Mouse (Mus musculus): ENCODE data around the gene Rnf185. TPM values are rescaled to one million over a fixed set of nuclear protein-coding genes. Genes with fewer than 3 reads are reported as not detected.
A peak's percentile ranks its signal among the peaks of the same experiment; 100 is the strongest.

The Rnf185 gene
- polyA plus RNA-seq, 1 experiment from 2014 or later, result 42.6 TPM

- Histone ChIP-seq H3K9ac (replicated peaks; ENCODE audit: low read depth, low read length) (no peak overlapping the region), H3K36me3 (ENCODE audit: control insufficient read depth, insufficient read depth) (no peaks in the 10 kb centered on the region), H3K27me3 (replicated peaks; ENCODE audit: control insufficient read depth, insufficient read depth, low read length) (no peaks in the 10 kb centered on the region), H3K9me3 (ENCODE audit: control insufficient read depth, low read length) (no peaks in the 10 kb centered on the region), H3K4me3 (replicated peaks; ENCODE audit: low read length) (no peak overlapping the region), H3K27ac (ENCODE audit: low read length) (no peak overlapping the region), H3K4me2 (ENCODE audit: low read length) (no peak overlapping the region), H3K4me1 (replicated peaks; ENCODE audit: control insufficient read depth, insufficient read depth, low read length) (peaks cover 3% of the 10 kb centered on the region; the same call in 1 of the 2 replicates)
- WGBS, result 57% methylated on average over 11 of the region's 11 CpGs
- peak; percentile 40 for ATAC-seq
Measured at GRCm38 (mm10) chr11:3483980-3484642, 31.9 kb upstream of the Rnf185 start.

DNA sequence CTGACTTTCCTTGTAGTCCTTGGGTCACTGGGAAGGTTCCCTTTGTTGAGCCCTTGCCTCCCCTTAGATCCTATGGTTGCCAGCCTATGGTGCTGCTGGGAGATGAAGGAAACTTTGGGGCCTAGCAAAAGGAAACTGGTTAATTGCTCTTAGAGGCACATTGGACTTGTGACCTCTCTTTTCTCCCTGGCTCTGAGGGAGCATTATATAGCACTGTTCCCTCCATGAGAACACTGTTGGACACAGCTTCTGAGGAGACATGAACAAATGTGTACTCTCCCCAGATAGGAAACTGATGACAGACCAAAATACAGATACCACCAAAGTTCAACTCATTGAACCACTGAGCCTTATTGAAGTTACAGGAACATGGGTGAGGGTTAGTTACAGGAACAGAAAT lies 23.3 kb upstream of the Rnf185 start:
- Histone ChIP-seq H3K4me2 (ENCODE audit: low read length) (no peak overlapping the region), H3K36me3 (ENCODE audit: control insufficient read depth, insufficient read depth) (no peaks in the 10 kb centered on the region), H3K4me3 (replicated peaks; ENCODE audit: low read length) (no peak overlapping the region), H3K9me3 (ENCODE audit: control insufficient read depth, low read length) (no peaks in the 10 kb centered on the region), H3K27ac (ENCODE audit: low read length) (no peak overlapping the region), H3K27me3 (replicated peaks; ENCODE audit: control insufficient read depth, insufficient read depth, low read length) (no peaks in the 10 kb centered on the region), H3K9ac (replicated peaks; ENCODE audit: low read depth, low read length) (no peak overlapping the region), H3K4me1 (replicated peaks; ENCODE audit: control insufficient read depth, insufficient read depth, low read length) (no peaks in the 10 kb centered on the region)
- ATAC-seq, result no peak

- H3K4me1 ChIP-seq (replicated peaks; ENCODE audit: control insufficient read depth, insufficient read depth, low read length), result no peaks in the 10 kb centered on the region
- H3K4me2 ChIP-seq (ENCODE audit: low read length), result no peak overlapping the region
- no peaks in the 10 kb centered on the region for H3K9me3 ChIP-seq (ENCODE audit: control insufficient read depth, low read length)
- no peaks in the 10 kb centered on the region for H3K27me3 ChIP-seq (replicated peaks; ENCODE audit: control insufficient read depth, insufficient read depth, low read length)
- ATAC-seq, result no peak
- WGBS, result 88% methylated on average over 6 of the region's 7 CpGs
- H3K27ac ChIP-seq (ENCODE audit: low read length), result no peak overlapping the region
- H3K4me3 ChIP-seq (replicated peaks; ENCODE audit: low read length), result no peak overlapping the region
- no peaks in the 10 kb centered on the region for H3K36me3 ChIP-seq (ENCODE audit: control insufficient read depth, insufficient read depth)
- no peak overlapping the region for H3K9ac ChIP-seq (replicated peaks; ENCODE audit: low read depth, low read length)
Measured at GRCm38 (mm10) chr11:3474480-3475115, 22.4 kb upstream of the Rnf185 start.

GRCm38 (mm10) chr11:3472484-3472883 lies 20.3 kb upstream of the Rnf185 start:
- H3K4me3 ChIP-seq (replicated peaks; ENCODE audit: low read length), result no peak overlapping the region
- H3K36me3 ChIP-seq (ENCODE audit: control insufficient read depth, insufficient read depth), result no peaks in the 10 kb centered on the region
- H3K4me1 ChIP-seq (replicated peaks; ENCODE audit: control insufficient read depth, insufficient read depth, low read length), result no peaks in the 10 kb centered on the region
- H3K27me3 ChIP-seq (replicated peaks; ENCODE audit: control insufficient read depth, insufficient read depth, low read length), result no peaks in the 10 kb centered on the region
- 38% methylated on average over 1 of the region's 1 CpGs for WGBS
- H3K9me3 ChIP-seq (ENCODE audit: control insufficient read depth, low read length), result no peaks in the 10 kb centered on the region
- H3K9ac ChIP-seq (replicated peaks; ENCODE audit: low read depth, low read length), result no peak overlapping the region
- no peak overlapping the region for H3K27ac ChIP-seq (ENCODE audit: low read length)
- H3K4me2 ChIP-seq (ENCODE audit: low read length), result no peak overlapping the region
- ATAC-seq, result peak; percentile 70; the same call in 1 of the 2 replicates

DNA sequence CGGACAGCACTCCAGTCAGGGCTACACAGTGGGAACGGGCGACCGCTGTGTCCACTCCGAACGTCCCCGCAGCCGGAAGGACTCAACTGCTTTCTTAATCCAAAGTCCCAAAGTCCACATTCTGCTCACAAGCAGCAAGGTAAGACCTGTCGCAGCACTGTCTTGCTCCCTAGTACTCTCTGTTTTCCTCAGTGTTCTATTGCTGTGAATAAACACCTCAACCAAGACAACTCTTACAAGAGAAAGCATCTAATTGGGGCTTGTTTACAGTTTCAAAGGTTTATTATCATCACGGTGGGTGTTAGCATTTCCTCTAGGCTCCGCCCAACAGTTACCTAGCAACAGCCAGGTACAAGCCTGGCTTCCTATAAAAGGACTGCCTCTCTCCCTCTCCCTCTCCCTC lies 19.3 kb upstream of the Rnf185 start:
- Histone ChIP-seq H3K27me3 (replicated peaks; ENCODE audit: control insufficient read depth, insufficient read depth, low read length) (no peaks in the 10 kb centered on the region), H3K27ac (ENCODE audit: low read length) (no peak overlapping the region), H3K4me1 (replicated peaks; ENCODE audit: control insufficient read depth, insufficient read depth, low read length) (no peaks in the 10 kb centered on the region), H3K9ac (replicated peaks; ENCODE audit: low read depth, low read length) (no peak overlapping the region), H3K36me3 (ENCODE audit: control insufficient read depth, insufficient read depth) (no peaks in the 10 kb centered on the region), H3K4me3 (replicated peaks; ENCODE audit: low read length) (no peak overlapping the region), H3K4me2 (ENCODE audit: low read length) (no peak overlapping the region), H3K9me3 (ENCODE audit: control insufficient read depth, low read length) (no peaks in the 10 kb centered on the region)
- ATAC-seq, result no peak
- WGBS, result 24% methylated on average over 11 of the region's 11 CpGs

- no peak overlapping the region for H3K4me2 ChIP-seq (ENCODE audit: low read length)
- 100% methylated on average over 1 of the region's 1 CpGs for WGBS
- no peaks in the 10 kb centered on the region for H3K9me3 ChIP-seq (ENCODE audit: control insufficient read depth, low read length)
- H3K27ac ChIP-seq (ENCODE audit: low read length), result no peak overlapping the region
- H3K4me1 ChIP-seq (replicated peaks; ENCODE audit: control insufficient read depth, insufficient read depth, low read length), result no peaks in the 10 kb centered on the region
- no peak overlapping the region for H3K4me3 ChIP-seq (replicated peaks; ENCODE audit: low read length)
- no peak for ATAC-seq
- no peaks in the 10 kb centered on the region for H3K27me3 ChIP-seq (replicated peaks; ENCODE audit: control insufficient read depth, insufficient read depth, low read length)
- no peak overlapping the region for H3K9ac ChIP-seq (replicated peaks; ENCODE audit: low read depth, low read length)
- H3K36me3 ChIP-seq (ENCODE audit: control insufficient read depth, insufficient read depth), result no peaks in the 10 kb centered on the region
Measured at GRCm38 (mm10) chr11:3462846-3463245, 10.7 kb upstream of the Rnf185 start.

DNA sequence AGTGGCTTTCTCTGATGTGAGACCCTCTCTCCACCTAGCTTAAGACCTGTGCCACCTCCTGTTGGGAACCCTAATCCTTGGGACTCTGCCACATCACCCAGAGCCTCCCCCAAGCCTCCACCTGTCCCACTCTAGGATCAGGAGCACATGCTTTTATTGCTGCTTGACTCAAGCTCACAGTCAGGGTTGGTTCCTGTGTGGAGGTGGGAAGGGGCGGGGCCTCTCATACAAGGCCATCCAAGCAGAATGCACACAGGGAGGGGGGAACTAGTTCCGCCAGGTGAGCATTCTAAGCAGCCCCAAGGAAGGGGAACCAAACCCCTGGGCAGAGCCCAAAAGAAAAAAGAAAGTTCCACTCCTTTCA lies 6.9 kb upstream of the Rnf185 start:
- Histone ChIP-seq H3K4me3 (replicated peaks; ENCODE audit: low read length) (no peak overlapping the region), H3K4me2 (ENCODE audit: low read length) (no peak overlapping the region), H3K9me3 (ENCODE audit: control insufficient read depth, low read length) (no peaks in the 10 kb centered on the region), H3K4me1 (replicated peaks; ENCODE audit: control insufficient read depth, insufficient read depth, low read length) (peaks cover under 1% of the 10 kb centered on the region; the same call in 1 of the 2 replicates), H3K27ac (ENCODE audit: low read length) (no peak overlapping the region), H3K27me3 (replicated peaks; ENCODE audit: control insufficient read depth, insufficient read depth, low read length) (no peaks in the 10 kb centered on the region), H3K36me3 (ENCODE audit: control insufficient read depth, insufficient read depth) (no peaks in the 10 kb centered on the region), H3K9ac (replicated peaks; ENCODE audit: low read depth, low read length) (no peak overlapping the region)
- ATAC-seq, result no peak
- WGBS, result 80% methylated on average over 2 of the region's 2 CpGs

GRCm38 (mm10) chr11:3458428-3459104 lies 6.4 kb upstream of the Rnf185 start:
- Histone ChIP-seq H3K36me3 (ENCODE audit: control insufficient read depth, insufficient read depth) (no peaks in the 10 kb centered on the region), H3K4me2 (ENCODE audit: low read length) (no peak overlapping the region), H3K4me1 (replicated peaks; ENCODE audit: control insufficient read depth, insufficient read depth, low read length) (peaks cover 4% of the 10 kb centered on the region), H3K9me3 (ENCODE audit: control insufficient read depth, low read length) (no peaks in the 10 kb centered on the region), H3K9ac (replicated peaks; ENCODE audit: low read depth, low read length) (no peak overlapping the region), H3K27ac (ENCODE audit: low read length) (no peak overlapping the region), H3K4me3 (replicated peaks; ENCODE audit: low read length) (no peak overlapping the region), H3K27me3 (replicated peaks; ENCODE audit: control insufficient read depth, insufficient read depth, low read length) (no peaks in the 10 kb centered on the region)
- 84% methylated on average over 11 of the region's 13 CpGs for WGBS
- ATAC-seq, result no peak

DNA sequence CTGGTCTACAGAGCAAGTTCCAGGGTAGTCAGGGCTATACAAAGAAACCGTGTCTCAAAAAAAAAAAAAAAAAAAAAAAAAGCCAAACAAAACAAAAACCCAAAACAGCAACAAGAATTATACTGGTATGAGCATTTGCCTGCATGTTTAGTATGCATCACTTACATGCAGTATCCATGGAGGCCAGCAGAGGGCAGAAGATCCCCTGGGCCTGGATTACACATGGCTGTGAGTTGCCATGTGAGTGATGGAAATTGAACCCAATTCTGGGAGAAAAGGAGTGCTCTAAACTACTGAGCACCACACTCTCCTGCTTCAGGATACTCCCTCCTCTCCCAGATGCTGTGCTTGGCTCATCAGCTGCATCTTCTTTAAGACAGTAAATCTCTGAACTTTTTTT lies 4.2 kb upstream of the Rnf185 start:
- Histone ChIP-seq H3K4me1 (replicated peaks; ENCODE audit: control insufficient read depth, insufficient read depth, low read length) (peaks cover 12% of the 10 kb centered on the region), H3K36me3 (ENCODE audit: control insufficient read depth, insufficient read depth) (no peaks in the 10 kb centered on the region), H3K9ac (replicated peaks; ENCODE audit: low read depth, low read length) (no peak overlapping the region), H3K4me2 (ENCODE audit: low read length) (no peak overlapping the region), H3K4me3 (replicated peaks; ENCODE audit: low read length) (no peak overlapping the region), H3K27ac (ENCODE audit: low read length) (no peak overlapping the region), H3K9me3 (ENCODE audit: control insufficient read depth, low read length) (no peaks in the 10 kb centered on the region), H3K27me3 (replicated peaks; ENCODE audit: control insufficient read depth, insufficient read depth, low read length) (no peaks in the 10 kb centered on the region)
- WGBS, result 33% methylated on average over 1 of the region's 1 CpGs
- no peak for ATAC-seq
